Mouse (Mus musculus) heart, embryonic 10.5 days (tissue): ENCODE results near the gene Ifit1bl1. TPM values are rescaled to one million over a fixed set of nuclear protein-coding genes. Genes with fewer than 3 reads are reported as not detected.
"Not testable (repeated sequence)": the region's sequence is repeated elsewhere in the genome, so short reads cannot be mapped to it uniquely, and the experiment has no call there.

Experiments used
- DNase-seq: peaks from one replicate; pipeline ENCODE4 v3.0.0-alpha.2; 2017; ENCODE audit warnings: low spot score
- H3K27ac ChIP-seq: fragments of 300-500 bp; sonication (generic); 2 replicates; pipeline ENCODE4 v1.5.1; 2016; ENCODE audit warnings: mild to moderate bottlenecking
- H3K27me3 ChIP-seq: fragments of 300-500 bp; sonication (generic); 2 replicates; pipeline ENCODE4 v1.6.1; 2016; ENCODE audit warnings: mild to moderate bottlenecking; ENCODE audit not compliant: poor library complexity, insufficient read depth, severe bottlenecking
- H3K36me3 ChIP-seq: fragments of 300-500 bp; sonication (generic); 2 replicates; pipeline ENCODE4 v1.6.1; 2016; ENCODE audit warnings: mild to moderate bottlenecking, moderate library complexity
- H3K4me1 ChIP-seq: fragments of 300-500 bp; sonication (generic); 2 replicates; pipeline ENCODE4 v1.6.1; 2016; ENCODE audit warnings: mild to moderate bottlenecking
- H3K4me3 ChIP-seq: fragments of 300-500 bp; sonication (generic); 2 replicates; pipeline ENCODE4 v1.5.1; 2016; ENCODE audit warnings: mild to moderate bottlenecking, moderate library complexity
- H3K9me3 ChIP-seq: fragments of 300-500 bp; sonication (generic); 2 replicates; pipeline ENCODE4 v1.6.1; 2016; ENCODE audit warnings: mild to moderate bottlenecking, moderate library complexity
- WGBS: fragments of 180-500 bp; shearing (Covaris S2); methylation state at CpG from one replicate; pipeline ENCODE4 v1.1.7; 2016; 5-methylcytosine and 5-hydroxymethylcytosine counted together
- polyA plus RNA-seq: library from polyadenylated mRNA; unstranded; fragments of >200 nt; fragmentation: Nextera tagmentation; extraction: Ambion mirVana; gene quantifications from 2 replicates; pipeline ENCODE4 v1.2.1, GENCODE M21; 2016

Gene Ifit1bl1
- 0.94 and 1.1 TPM in 2 replicates for polyA plus RNA-seq

DNA sequence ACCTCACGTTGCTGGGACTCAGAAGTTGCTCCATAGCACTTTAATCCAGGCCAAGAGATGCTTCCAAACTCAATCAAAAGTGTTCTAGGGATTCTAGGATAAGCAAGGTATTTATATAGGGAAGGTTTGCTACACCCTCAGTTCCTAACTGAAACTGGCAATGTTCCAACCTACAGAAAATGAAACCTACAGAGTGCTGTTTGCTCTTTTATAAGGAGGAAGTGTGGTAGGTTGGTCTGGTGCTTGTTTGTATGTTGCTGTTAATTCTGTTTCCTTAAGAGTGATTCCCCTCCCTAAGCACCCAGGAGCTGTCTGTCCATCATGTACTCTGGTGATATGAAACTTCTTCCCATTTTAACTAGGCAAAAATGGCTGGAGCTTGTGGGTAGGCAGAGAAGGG lies at the start of gene Ifit1bl1:
Gene Ifit1bl1, minus strand, starts transcription at position 69 of the 400 bp plus-strand sequence.
- not testable (repeated sequence) for H3K27ac ChIP-seq, H3K4me1 ChIP-seq, H3K9me3 ChIP-seq, H3K36me3 ChIP-seq, H3K4me3 ChIP-seq, DNase-seq, H3K27me3 ChIP-seq
- WGBS, result 39% methylated on average over 1 of the region's 1 CpGs

DNA sequence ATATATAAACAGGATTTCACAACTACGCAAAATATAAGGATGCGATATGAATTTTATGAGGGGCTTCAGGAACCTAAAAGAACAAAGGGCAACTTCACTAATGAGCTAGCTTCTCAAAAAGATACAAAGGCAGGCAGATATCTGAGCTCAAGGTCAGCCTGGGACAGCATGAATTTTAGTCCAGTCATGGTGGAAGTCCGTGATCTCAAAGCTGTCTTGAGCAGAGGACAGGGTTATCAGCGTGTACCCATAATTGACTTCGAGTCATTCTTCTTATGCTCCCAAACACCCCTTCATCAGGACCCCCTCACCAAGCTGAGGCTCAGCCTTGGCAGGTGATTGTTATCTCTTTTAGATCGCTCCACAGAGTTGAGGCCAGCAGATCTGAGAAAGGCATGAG lies 49.2 kb upstream of the Ifit1bl1 start:
- no peaks in the 10 kb centered on the region for H3K36me3 ChIP-seq
- no peak overlapping the region for H3K4me3 ChIP-seq
- H3K9me3 ChIP-seq, result no peaks in the 10 kb centered on the region
- H3K4me1 ChIP-seq, result peaks cover 2% of the 10 kb centered on the region
- no peak for DNase-seq
- WGBS, result 79% methylated on average over 6 of the region's 6 CpGs
- H3K27me3 ChIP-seq, result no peaks in the 10 kb centered on the region
- no peak overlapping the region for H3K27ac ChIP-seq

DNA sequence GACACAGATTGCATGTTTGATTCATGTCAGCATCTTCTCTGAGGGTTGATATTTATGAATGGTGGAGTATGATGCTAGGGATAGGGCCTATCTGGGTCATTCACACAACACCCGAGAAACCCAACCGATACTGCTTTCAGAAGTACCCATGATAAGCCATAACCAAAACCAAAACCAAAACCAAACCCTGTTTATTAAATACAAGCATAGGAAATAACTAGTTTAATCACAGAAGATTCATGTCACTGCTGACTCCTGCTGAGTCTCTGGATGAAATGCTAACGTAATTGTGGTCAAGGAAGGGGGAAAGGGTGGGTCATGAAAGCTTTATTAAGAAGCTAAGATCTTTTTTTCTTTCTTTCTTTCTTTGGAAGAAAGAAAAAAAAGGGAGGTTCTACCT lies 48.5 kb upstream of the Ifit1bl1 start:
- WGBS, result 89% methylated on average over 3 of the region's 3 CpGs
- Histone ChIP-seq H3K27ac (no peak overlapping the region), H3K27me3 (no peaks in the 10 kb centered on the region), H3K9me3 (no peaks in the 10 kb centered on the region), H3K4me1 (no peaks in the 10 kb centered on the region), H3K4me3 (no peak overlapping the region), H3K36me3 (no peaks in the 10 kb centered on the region)
- DNase-seq, result no peak

DNA sequence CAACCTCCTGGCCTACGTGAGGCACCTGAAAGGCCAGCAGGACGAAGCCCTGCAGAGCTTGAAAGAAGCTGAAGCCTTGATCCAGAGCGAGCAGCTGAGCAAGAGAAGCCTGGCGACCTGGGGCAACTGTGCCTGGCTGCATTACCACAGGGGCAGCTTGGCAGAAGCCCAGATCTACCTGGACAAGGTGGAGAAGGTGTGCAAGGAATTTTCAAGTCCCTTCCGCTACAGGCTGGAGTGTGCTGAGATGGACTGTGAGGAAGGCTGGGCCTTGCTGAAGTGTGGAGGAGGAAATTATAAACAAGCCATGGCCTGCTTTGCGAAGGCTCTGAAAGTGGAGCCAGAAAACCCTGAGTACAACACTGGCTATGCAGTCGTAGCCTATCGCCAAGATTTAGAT lies 45.9 kb upstream of the Ifit1bl1 start:
- not testable (repeated sequence) for H3K4me1 ChIP-seq, DNase-seq, H3K9me3 ChIP-seq, H3K36me3 ChIP-seq, H3K27me3 ChIP-seq, H3K27ac ChIP-seq, H3K4me3 ChIP-seq
- WGBS, result 90% methylated on average over 8 of the region's 8 CpGs

DNA sequence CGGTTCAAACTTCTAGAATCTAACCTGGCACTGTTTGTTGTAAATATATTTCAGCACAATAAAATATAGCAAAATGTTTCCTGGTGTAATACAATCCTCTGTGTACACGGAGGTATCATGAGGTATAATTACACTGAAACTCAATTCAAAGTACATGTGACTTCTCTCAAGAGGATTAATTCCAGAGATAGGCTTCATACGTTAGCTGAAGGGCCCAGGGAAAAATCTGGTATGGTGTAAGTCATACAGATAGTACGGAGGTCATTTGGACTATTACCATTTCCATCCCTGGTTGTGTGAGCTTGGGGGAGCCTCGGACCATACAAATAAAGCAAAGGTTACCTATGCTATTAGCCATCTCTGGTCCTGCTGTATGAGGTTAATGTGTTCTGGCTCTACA lies 40.9 kb upstream of the Ifit1bl1 start:
- Histone ChIP-seq H3K27me3 (peaks cover 4% of the 10 kb centered on the region; the same call in 1 of the 2 replicates), H3K4me1 (peaks cover 5% of the 10 kb centered on the region), H3K9me3 (no peaks in the 10 kb centered on the region), H3K4me3 (no peak overlapping the region), H3K36me3 (no peaks in the 10 kb centered on the region), H3K27ac (no peak overlapping the region)
- 71% methylated on average over 5 of the region's 5 CpGs for WGBS
- DNase-seq, result no peak

DNA sequence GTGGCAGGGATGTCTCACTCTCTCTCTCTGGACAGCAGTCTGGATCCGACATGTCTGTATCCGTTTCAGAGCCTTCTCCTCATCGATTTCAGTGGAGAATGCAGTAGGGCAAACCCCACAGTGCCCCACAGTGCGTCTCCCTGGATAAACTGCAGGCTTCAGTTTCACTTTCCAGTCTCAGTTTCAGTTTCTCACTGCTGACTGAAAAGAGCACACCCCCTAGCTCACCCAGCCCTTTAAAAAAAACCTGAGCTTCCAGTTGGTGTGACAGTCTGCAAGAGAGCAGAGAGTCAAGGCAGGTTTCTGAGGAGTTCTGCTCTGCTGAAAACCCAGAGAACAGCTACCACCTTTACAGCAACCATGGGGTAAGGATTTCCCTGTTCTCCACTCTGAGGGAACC lies 38.9 kb upstream of the Ifit1bl1 start, which contains the start of the genes Ifit1bl2 and Ifit1:
Gene Ifit1bl2, minus strand, starts transcription at position 121 of the 400 bp plus-strand sequence.
Gene Ifit1, plus strand, starts transcription at position 249 of the 400 bp plus-strand sequence.
- no peak within 1 kb of the TSS for H3K4me3 ChIP-seq

DNA sequence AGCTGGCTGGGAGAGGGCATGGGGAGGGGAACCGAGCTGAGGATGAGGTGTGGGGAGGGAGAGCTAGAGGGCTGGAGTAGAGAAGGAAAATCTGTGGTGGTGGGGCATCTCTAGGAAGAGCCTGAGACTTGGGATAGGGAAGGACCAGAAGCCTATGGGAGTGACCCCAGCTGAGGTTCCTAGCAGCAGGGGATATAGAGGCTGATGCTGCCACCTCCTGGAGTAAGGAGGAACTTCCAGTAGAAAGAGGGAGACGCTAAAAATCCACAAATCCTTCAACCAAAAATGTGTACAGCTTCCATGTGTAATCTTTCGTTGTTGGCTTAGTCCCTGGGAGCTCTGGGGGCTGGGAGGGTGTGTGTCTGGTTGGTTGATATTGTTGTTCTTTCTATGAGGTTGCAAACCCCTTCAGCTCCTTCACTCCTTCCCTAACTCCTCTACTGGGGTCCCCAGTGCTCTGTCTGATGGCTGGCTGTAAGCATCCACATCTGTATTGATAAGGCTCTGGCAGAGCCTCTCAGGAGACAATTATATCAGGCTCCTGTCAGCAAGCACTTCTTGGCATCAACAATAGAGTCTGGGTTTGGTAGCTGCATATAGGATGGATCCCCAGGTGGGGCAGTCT lies 35.3 kb upstream of the Ifit1bl1 start:
- Histone ChIP-seq H3K4me3 (no peak overlapping the region), H3K27me3 (peaks cover 4% of the 10 kb centered on the region; the same call in 1 of the 2 replicates), H3K9me3 (no peaks in the 10 kb centered on the region), H3K4me1 (peaks cover 5% of the 10 kb centered on the region), H3K27ac (no peak overlapping the region), H3K36me3 (no peaks in the 10 kb centered on the region)
- WGBS, result 5% methylated on average over 3 of the region's 3 CpGs
- DNase-seq, result no peak

More for the DNA sequence above, 38.9 kb upstream of the Ifit1bl1 start, which contains the start of the genes Ifit1bl2 and Ifit1:
- peaks cover 5% of the 10 kb centered on the region for H3K4me1 ChIP-seq
- H3K36me3 ChIP-seq, result no peaks in the 10 kb centered on the region
- no peak for DNase-seq
- no peaks in the 10 kb centered on the region for H3K9me3 ChIP-seq
- H3K27me3 ChIP-seq, result peaks cover 4% of the 10 kb centered on the region; the same call in 1 of the 2 replicates
- 39% methylated on average over 4 of the region's 4 CpGs for WGBS
- H3K27ac ChIP-seq, result no peak within 1 kb of the TSS

DNA sequence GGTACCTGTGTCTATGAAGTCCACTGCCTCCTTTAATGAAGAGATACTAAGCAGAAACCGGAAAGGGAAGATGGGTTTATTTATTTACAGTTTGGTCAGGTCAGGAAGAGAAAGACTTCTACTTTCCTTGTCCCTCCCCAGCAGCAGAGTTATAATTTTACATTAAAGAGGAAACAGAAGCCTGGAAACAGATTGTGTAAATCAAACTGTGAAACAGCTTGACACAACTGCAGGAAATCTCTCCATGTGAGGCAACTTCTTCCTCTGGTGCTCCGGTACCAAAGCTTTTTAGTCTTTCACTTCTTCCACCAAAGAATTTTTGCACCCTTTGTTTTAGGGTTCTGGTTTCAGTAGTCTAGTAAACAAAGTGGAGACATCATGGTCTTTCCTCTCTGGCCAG lies 31.7 kb upstream of the Ifit1bl1 start:
- no peak for DNase-seq
- no peak overlapping the region for H3K4me3 ChIP-seq
- H3K36me3 ChIP-seq, result no peaks in the 10 kb centered on the region
- whole genome bisulfite sequencing, result 76% methylated on average over 2 of the region's 2 CpGs
- H3K27ac ChIP-seq, result no peak overlapping the region
- H3K27me3 ChIP-seq, result no peaks in the 10 kb centered on the region; the same call in 1 of the 2 replicates
- no peaks in the 10 kb centered on the region for H3K4me1 ChIP-seq
- no peaks in the 10 kb centered on the region for H3K9me3 ChIP-seq

DNA sequence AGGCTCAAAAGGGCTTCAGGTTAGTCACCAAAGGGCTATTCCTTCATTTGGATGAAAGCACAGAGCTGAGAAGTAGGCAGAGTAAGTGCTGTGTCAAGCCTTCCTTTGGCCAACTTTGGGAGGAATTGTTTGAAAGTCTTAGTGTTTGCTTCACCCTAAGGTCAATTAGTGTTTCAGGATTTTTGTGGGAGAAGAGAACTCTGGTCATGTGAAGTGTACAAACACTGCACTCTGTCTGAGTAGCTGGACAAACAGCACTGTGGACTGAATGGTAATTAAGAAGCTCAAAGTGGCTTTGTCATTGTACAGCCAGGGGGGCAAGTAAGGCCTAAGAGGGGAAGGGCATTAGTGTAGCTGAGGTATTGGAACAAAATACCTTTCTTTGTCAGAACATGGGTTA lies 29.7 kb upstream of the Ifit1bl1 start:
- no peak overlapping the region for H3K4me3 ChIP-seq
- DNase-seq, result no peak

DNA sequence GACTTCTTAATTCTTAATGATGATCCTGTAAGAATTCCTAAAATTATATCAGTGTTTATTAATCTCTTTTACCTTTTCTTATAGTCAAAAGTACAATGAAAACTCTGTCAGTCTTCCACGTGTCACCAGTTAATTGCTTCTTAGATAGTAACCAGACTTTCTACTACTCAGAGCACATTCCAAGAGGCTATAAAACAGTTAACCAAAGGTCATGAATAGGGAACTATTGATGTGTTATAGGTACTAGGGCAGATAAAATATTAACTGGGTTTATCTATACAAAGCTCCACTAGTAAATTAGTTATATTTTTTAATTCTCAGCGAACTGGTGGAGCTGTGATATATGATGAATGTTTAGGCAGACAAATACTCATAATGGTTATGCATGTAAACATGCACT lies 25.7 kb upstream of the Ifit1bl1 start:
- WGBS, result 66% methylated on average over 2 of the region's 2 CpGs
- no peaks in the 10 kb centered on the region for H3K36me3 ChIP-seq

More for the DNA sequence above, 29.7 kb upstream of the Ifit1bl1 start:
- Histone ChIP-seq H3K27me3 (no peaks in the 10 kb centered on the region), H3K27ac (no peak overlapping the region), H3K36me3 (no peaks in the 10 kb centered on the region), H3K9me3 (no peaks in the 10 kb centered on the region), H3K4me1 (no peaks in the 10 kb centered on the region)

DNA sequence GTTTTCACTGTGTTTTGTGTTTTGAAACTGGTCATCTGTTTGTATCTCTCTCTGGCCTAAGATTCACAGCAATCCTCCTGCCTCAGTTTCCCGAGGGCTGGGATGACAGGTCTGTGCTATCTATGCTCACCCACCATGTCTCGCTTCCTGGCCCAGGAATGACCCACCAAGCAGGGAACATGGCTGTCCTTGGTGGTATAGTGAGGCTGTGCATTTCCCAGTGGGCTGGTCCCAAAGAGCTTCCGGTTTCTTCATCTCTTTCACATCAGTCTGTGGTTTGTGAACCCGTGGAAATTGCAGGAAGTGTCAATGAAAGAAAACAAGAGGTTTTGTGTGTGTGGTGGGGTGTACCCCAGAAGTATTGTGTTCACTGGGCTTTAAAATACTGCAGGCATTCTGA lies 22.9 kb upstream of the Ifit1bl1 start:
- no peaks in the 10 kb centered on the region for H3K9me3 ChIP-seq
- no peak for DNase-seq
- H3K27ac ChIP-seq, result no peak overlapping the region
- no peaks in the 10 kb centered on the region for H3K4me1 ChIP-seq
- H3K4me3 ChIP-seq, result no peak overlapping the region
- H3K36me3 ChIP-seq, result no peaks in the 10 kb centered on the region
- WGBS, result 73% methylated on average over 4 of the region's 4 CpGs
- no peaks in the 10 kb centered on the region for H3K27me3 ChIP-seq

More for the DNA sequence above, 25.7 kb upstream of the Ifit1bl1 start:
- DNase-seq, result no peak
- H3K27me3 ChIP-seq, result no peaks in the 10 kb centered on the region
- H3K4me3 ChIP-seq, result no peak overlapping the region
- no peak overlapping the region for H3K27ac ChIP-seq
- no peaks in the 10 kb centered on the region for H3K4me1 ChIP-seq
- H3K9me3 ChIP-seq, result no peaks in the 10 kb centered on the region

DNA sequence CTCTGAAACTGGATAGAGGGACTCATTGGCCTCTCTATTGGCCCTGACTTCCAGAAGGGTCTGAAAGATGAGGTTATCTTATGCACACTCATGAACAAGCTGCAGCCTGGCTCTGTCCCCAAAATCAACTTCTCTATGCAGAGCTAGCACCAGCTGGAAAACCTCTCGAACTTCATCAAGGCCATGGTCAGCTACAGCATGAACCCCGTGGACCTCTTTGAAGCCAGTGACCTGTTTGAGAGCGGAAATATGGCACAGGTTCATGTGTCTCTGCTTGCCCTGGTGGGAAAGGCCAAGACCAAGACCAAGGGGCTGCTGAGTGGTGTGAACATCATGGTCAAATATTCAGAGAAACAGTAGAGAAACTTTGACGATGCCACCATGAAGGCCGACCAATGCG lies 22.0 kb upstream of the Ifit1bl1 start:
- WGBS, result 88% methylated on average over 6 of the region's 6 CpGs
- DNase-seq, result no peak
- Histone ChIP-seq H3K4me1 (no peaks in the 10 kb centered on the region), H3K27ac (no peak overlapping the region), H3K9me3 (no peaks in the 10 kb centered on the region), H3K4me3 (no peak overlapping the region), H3K36me3 (no peaks in the 10 kb centered on the region), H3K27me3 (no peaks in the 10 kb centered on the region)

DNA sequence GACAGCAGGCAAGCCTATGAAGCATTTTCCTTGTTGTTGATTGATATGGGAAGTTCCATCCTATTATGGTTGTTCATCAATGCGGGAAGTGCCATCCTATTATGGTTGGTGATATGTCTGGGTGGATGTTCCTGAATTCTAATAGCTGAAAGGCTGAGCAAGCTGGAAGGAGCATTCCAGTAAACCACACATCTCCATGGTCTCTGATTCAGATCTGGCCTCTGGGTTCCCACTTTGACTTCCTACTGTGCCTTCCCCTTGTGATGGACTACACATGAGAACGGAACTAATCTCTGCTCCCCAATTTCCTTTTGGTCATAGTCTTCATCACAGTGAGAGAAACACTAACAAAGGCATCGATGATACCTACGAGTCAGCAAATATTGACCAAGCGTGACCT lies 19.1 kb upstream of the Ifit1bl1 start:
- Histone ChIP-seq H3K4me1 (no peaks in the 10 kb centered on the region), H3K4me3 (no peak overlapping the region), H3K36me3 (no peaks in the 10 kb centered on the region), H3K27ac (no peak overlapping the region), H3K9me3 (no peaks in the 10 kb centered on the region), H3K27me3 (no peaks in the 10 kb centered on the region)
- 91% methylated on average over 5 of the region's 5 CpGs for WGBS
- no peak for DNase-seq
